Mouse (Mus musculus) retina, embryonic 14.5 days (tissue): ENCODE results near the gene Kcnh4.
A peak's percentile ranks its signal among the peaks of the same experiment; 100 is the strongest.
"Not testable (repeated sequence)": the region's sequence is repeated elsewhere in the genome, so short reads cannot be mapped to it uniquely, and the experiment has no call there.

Source experiments
- DNase-seq: peaks from one replicate; pipeline ENCODE4 v3.0.0-alpha.2; 2015; ENCODE audit warnings: low spot score

Kcnh4 gene

GRCm38 (mm10) chr11:100759611-100760233 lies at the start of gene Kcnh4:
Kcnh4 (minus strand) TSS chr11:100759942.
- peak; percentile 69 for DNase-seq

- no peak for DNase-seq
These were observed 46.9 kb upstream of the Kcnh4 start for GRCm38 (mm10) chr11:100806380-100807305.

GRCm38 (mm10) chr11:100805535-100805934 lies 45.8 kb upstream of the Kcnh4 start:
- DNase-seq: no peak

GRCm38 (mm10) chr11:100804409-100804808 lies 44.7 kb upstream of the Kcnh4 start:
- no peak for DNase-seq

GRCm38 (mm10) chr11:100799426-100799825 lies 39.7 kb upstream of the Kcnh4 start:
- no peak for DNase-seq

GRCm38 (mm10) chr11:100796585-100796984 lies 36.8 kb upstream of the Kcnh4 start:
- DNase-seq: no peak

- no peak for DNase-seq
These were observed 35.6 kb upstream of the Kcnh4 start for GRCm38 (mm10) chr11:100795386-100795785.

- DNase-seq: no peak
These were observed 31.8 kb upstream of the Kcnh4 start for GRCm38 (mm10) chr11:100791457-100792049.

- not testable (repeated sequence) for DNase-seq
These were observed 30.9 kb upstream of the Kcnh4 start for GRCm38 (mm10) chr11:100790644-100791043.

- no peak for DNase-seq
These were observed 30.0 kb upstream of the Kcnh4 start for GRCm38 (mm10) chr11:100789702-100790101.

- no peak for DNase-seq
These were observed 26.0 kb upstream of the Kcnh4 start for GRCm38 (mm10) chr11:100785774-100786173.

- no peak for DNase-seq
These were observed 24.5 kb upstream of the Kcnh4 start for GRCm38 (mm10) chr11:100784286-100784685.

GRCm38 (mm10) chr11:100782568-100782967 lies 22.8 kb upstream of the Kcnh4 start:
- no peak for DNase-seq

GRCm38 (mm10) chr11:100781763-100782475 lies 22.2 kb upstream of the Kcnh4 start:
- DNase-seq: no peak

GRCm38 (mm10) chr11:100780247-100780646 lies 20.5 kb upstream of the Kcnh4 start:
- no peak for DNase-seq

- DNase-seq: no peak
These were observed 18.3 kb upstream of the Kcnh4 start for GRCm38 (mm10) chr11:100778069-100778468.

- no peak for DNase-seq
These were observed 16.2 kb upstream of the Kcnh4 start for GRCm38 (mm10) chr11:100775921-100776320.

GRCm38 (mm10) chr11:100774261-100774660 lies 14.5 kb upstream of the Kcnh4 start:
- DNase-seq: no peak

- DNase-seq: peak; percentile 62
These were observed 11.1 kb upstream of the Kcnh4 start, which contains the start of gene Ghdc for GRCm38 (mm10) chr11:100770646-100771408. Ghdc (minus strand) TSS chr11:100770957.

- DNase-seq: no peak
These were observed 10.2 kb upstream of the Kcnh4 start for GRCm38 (mm10) chr11:100769980-100770379.

GRCm38 (mm10) chr11:100767871-100768270 lies 8.1 kb upstream of the Kcnh4 start:
- DNase-seq: no peak
